Mouse (Mus musculus): ENCODE measurements around the gene Zfp36. TPM values are rescaled to one million over a fixed set of nuclear protein-coding genes. Genes with fewer than 3 reads are reported as not detected.

Zfp36 gene
- total RNA-seq, 2 experiments from 2014 or later: 15.5 to 16.5 TPM

GRCm38 (mm10) chr7:28385196-28385595, 5.1 kb upstream of the Zfp36 start:
- DNase-seq (ENCODE audit: low spot score in 2 of 2): no peak

- no peak for DNase-seq (ENCODE audit: low spot score in 2 of 2)
Measured at GRCm38 (mm10) chr7:28384162-28384561, 4.1 kb upstream of the Zfp36 start.

DNA sequence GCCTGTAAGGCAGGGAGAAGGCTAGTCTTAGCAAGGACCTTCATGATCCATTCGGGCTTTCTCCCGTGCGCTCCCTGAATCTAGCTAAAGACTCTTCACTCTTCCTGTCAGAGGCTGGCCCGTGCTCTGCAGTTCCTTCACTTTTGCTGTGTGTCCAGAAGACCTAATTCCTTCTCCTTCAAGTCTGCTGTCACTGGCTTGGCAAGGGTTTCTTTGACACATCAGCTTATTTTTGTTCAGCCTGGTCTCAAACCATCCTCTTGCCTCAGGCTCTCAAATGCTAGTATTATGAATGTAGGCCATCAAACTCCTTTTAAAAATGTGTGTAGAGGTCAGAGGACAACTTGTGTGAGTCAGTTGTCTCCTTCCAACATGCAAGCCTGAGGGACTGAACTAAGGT, 3.6 kb upstream of the Zfp36 start:
- no peak for DNase-seq (ENCODE audit: low spot score in 2 of 2)

DNA sequence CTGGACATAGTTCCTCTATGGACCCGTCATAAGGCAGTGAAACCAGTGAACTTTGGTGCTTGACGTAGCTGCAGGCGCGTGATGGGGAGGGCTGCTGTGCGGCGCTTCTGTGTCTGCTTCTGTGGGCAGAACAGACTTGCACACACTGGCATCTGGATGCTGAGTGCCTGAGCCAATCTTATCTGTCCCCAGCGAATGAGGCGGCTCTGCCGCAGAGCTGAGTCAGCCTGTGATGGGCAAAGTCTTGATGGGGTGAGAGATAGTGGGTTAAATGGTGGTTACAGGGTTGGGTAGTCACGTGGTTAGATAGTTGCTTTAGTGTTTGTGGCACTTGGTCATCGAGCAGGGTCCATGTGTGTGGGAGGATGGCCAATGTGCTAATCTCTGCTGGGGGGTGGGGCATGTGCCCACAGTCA, 2.9 kb upstream of the Zfp36 start:
- DNase-seq (ENCODE audit: low spot score in 2 of 2): peak in 1 of 2 experiments; percentile 52

DNA sequence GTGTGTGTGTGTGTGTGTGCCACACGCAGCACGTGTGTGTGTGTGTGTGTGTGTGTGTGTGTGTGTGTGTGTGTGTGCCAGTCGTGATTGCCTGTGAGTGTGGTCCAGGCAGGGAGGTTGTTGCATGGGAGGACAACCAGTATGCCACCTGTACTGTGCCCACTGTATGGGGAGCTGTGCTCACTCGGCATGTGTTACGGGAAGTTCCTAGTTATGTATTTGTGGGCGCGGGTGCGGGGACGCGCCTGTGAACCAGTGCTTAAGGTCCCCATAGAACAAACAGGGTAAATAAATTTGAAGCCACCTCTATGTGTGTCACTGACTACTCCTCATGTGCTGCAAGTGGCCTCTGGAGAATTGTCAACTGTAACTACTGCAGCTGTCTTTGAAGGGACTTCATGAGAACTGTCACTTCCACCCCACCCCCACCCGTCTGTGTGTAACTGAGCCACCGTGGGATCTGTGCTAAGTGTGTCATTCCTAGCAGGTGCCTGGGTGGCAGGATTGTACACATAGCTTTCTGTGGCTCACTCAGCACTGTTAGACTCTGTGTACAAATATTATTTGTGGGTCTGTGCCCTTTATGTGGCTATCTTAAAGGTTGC, 2.4 kb upstream of the Zfp36 start:
- no peak for DNase-seq (ENCODE audit: low spot score in 2 of 2)

- peak; percentile 72 to 76 for DNase-seq (ENCODE audit: low spot score in 2 of 2)
Measured at GRCm38 (mm10) chr7:28381938-28382337, 1.9 kb upstream of the Zfp36 start.

DNA sequence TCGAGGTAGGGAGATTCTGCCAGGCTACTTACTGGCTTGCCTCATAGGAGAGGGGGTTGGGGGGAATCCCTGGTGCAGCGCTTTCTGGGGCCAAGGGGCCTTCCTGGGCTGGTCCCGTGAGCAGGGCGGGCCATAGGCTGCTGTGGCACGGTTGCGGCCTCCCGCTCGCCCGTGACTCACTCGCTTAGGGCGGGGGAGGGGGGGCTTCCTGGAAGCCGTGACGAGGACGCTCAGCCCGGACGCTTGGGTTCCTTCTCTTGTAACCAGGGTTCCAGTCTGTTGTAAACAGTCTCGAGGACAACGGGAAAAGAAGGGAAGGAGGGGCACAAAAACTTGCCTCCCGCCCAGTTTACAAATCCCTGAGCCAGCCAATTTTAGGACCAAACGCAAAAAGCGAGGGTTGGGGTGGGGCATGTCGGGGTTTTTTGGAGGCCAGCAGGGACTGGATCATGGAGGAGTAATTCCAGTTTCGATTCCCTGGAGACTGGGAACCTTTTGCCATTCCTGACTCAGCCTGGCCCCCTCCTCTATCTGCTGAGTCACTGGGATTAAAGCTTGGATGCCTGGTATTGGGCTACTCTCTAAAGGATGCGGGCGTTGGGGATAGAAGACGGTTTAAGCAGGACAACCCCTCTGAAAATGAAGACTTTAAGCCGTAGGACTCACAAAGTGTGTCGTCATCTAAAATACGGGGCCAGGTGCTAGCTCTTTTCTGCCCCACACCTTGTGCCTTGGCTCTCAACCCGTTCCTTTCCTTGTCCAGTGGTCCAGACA, 1.2 kb upstream of the Zfp36 start:
- DNase-seq (ENCODE audit: low spot score in 2 of 2): peak; percentile 76 to 77

DNA sequence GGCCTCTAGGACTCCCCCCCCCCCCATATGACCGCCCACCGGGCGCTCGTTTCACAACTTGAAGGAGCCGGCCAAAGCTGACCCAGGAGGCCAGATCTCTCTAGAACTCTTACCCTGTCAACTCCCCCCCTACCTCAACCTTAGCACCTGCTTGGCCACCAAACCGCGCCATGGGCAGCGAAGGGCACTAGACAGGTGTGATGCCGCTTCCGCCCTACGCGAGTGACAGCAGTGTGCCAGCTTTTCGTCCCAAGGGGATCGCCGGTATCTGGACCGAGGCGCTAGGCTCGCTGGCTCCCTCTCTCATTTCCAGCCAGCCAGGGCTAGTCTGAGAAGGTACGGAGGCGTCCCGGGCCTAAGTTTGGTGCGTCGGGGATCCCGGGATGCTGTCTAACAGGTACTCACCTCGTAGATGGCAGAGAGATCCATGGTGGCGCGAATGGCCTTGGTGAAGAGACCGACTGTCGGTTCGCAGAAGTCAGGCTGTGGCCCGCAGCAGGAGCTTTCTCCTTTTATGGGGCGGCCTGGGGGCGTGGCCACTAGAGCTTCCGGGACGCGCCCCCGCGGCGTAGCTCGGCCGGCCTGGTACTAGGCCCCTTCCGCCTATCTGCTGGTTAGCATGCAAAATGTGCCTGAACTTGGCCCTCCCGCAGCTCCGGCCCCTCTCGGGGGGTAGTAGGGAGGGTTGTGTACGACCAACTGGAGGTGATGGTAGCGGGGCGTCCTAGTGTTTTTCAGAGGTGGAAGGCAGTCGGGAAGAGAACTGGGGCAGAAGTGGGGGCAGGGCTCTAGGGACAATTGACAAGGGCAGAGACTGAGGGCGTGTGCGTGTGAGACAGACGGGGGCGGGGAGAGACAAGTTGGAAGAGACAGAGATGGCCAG, 1.0 kb downstream of the Zfp36 start:
- DNase-seq (ENCODE audit: low spot score in 2 of 2): peak; percentile 98 to 99

GRCm38 (mm10) chr7:28378066-28378690, 1.9 kb downstream of the Zfp36 start:
- DNase-seq (ENCODE audit: low spot score in 2 of 2): peak in 1 of 2 experiments; percentile 65

DNA sequence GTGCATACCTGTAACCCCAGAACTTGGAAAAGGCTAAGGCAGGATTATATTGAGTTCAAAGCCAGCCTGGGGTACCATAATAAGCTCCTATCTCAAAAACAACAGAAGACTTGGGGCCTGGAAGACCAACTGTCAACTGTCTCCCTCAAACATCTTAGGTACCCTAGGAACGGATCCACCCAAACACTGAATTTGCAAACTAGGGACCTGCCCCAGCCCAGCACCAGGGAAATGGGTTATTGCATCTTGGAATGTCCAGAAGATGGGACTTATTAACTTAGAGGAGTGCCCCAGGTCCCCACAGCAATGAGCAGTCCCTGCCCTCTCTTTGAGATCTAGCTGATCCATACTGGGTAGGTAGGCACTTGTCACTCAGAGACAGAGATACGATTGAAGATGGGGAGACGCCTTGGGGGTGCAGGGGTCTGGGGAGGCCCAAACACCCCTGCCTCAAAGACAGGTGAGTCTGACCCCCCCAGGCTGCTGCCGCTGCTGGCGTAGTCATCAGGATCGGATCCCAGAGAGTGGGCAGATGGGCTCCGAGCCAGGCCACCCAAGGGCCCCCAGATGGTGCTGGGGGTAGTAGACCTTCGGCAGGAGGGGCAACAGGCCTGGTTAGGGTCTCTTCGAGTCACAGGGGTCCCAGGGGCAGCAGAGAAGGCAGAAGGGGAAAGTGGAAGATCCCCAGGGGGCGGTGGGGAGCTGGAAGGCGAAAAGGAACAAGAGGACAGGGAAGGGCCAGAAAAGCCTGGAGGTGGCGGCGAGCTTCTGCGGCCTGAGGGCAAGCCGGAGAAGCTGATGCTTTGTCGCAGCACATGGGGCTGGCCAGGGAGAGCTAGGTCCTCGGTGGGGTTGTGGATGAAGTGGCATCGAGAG, 2.6 kb downstream of the Zfp36 start:
- no peak for DNase-seq (ENCODE audit: low spot score in 2 of 2)

DNA sequence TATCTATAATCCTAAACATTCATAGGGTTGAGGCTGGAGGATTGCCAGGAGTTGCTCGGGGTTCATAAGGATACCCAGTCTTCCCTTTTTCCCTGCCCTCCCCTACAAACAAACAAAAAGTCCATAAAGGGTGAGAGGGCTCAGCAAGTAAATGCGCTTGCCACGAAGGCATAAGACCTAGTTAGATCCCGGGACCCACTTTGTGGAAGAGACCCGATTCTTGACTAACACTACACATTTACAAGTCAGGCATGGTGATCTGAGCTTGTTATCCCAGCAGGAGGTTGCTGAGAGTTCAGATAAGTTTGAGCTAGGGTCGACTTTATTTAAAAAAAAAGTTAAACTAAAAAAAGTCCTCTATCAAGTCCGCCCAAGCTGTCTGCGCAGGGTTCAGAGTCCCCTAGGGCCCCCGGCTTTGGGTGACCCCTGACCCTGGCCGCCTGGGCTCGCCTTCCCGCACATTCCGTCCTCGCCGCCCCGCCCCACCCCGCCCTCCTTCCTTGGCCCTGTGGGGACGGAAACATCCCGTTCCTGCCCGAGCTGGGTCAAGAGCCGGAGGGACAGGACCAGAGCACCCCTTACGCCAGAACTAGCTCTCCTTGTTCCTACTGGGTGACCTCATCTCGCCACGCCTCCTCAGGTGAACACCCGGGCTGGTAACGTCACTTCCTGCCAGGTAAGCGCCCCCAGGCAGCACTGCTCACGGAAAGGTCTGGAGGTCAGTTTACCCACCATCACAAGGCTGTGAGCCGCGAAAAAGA, 3.9 kb downstream of the Zfp36 start:
- DNase-seq (ENCODE audit: low spot score in 2 of 2): peak; percentile 62 to 81

GRCm38 (mm10) chr7:28375176-28375921, 4.7 kb downstream of the Zfp36 start:
- peak; percentile 84 to 90 for DNase-seq (ENCODE audit: low spot score in 2 of 2)

- DNase-seq (ENCODE audit: low spot score in 2 of 2): no peak
Measured at GRCm38 (mm10) chr7:28374647-28375046, 5.4 kb downstream of the Zfp36 start.

- no peak for DNase-seq (ENCODE audit: low spot score in 2 of 2)
Measured at GRCm38 (mm10) chr7:28373891-28374495, 6.1 kb downstream of the Zfp36 start.

DNA sequence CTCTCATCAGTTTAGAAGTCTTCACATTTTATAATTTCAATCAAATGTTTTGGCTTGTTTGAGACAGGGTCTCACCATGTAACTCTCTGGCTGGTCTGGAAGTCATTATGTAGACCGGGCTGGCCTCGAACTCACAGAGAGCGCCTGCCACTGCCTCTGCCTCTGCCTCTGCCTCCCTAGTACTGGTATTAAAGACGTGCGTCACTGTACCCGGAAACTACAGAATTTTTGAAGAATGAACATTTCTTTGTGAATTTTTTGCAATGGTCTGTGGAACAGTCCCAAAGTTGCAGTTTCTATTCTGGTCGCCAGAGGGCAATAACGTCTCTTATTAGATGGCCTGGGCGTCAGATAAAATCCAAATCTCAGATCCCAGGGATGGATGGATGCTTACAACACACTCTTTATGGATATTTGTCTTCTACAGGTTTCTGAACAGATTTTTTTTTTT, 6.9 kb downstream of the Zfp36 start:
- peak; percentile 68 to 75 for DNase-seq (ENCODE audit: low spot score in 2 of 2)

- DNase-seq (ENCODE audit: low spot score in 2 of 2): peak; percentile 99
Measured at GRCm38 (mm10) chr7:28372251-28373108, 7.6 kb downstream of the Zfp36 start, which contains the start of gene Plekhg2. Gene Plekhg2 (minus strand): TSS chr7:28372599.

- DNase-seq (ENCODE audit: low spot score in 2 of 2): peak in 1 of 2 experiments; percentile 63
Measured at GRCm38 (mm10) chr7:28371514-28371989, 8.5 kb downstream of the Zfp36 start.

All from adrenal gland, adult 18-20 months (tissue).